Mouse (Mus musculus): Measurements from ENCODE around the gene Larp4b. TPM values are rescaled to one million over a fixed set of nuclear protein-coding genes. Genes with fewer than 3 reads are reported as not detected.

Gene Larp4b
- polyA plus RNA-seq, 1 experiment from 2014 or later = 38.3 TPM

DNA sequence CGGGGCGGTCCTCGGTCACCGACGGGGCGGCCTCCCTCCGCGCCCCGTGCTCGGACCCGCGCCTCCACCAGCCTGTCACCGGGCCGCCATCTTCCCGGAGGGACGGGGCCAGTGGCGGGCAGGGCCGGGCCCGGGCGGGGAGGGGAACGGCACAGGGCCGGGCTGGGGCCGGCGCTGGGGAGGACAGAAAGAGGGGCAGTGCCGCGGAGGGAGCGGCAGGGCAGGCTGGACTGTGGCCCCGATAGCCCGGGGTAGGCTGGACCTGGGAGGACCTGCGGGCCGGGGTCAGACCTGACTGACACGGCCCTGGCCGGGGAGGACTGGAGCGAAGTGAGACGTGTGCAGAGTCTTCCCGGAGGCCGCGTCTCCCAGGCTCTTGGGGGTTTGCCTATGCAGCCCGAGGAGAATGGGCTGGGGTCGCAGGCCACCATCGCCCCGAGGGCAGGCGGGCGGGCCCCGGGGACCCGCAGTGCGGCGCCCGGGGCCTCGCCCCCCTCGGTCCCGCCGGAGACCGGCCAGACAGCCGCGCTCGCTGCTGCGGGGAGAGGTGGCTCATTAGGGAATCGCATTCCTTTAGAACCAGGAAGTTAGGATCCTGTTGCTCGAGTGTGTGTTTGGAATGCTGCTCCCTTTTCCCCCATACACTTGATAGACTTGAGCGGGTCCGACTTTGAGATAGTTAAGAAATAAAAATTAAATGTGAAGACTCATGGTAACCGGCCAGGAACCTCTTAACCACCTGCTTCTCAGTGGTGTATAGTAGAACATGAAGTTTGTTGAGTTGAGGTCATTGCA is 702 bp downstream of the Larp4b start:
- Histone ChIP-seq H3K27ac (peak overlapping the region; percentile 96), H3K4me3 (replicated peaks) (peak overlapping the region; percentile 96), H3K9ac (peak overlapping the region; percentile 97), H3K27me3 (replicated peaks) (no peaks in the 10 kb centered on the region), H3K36me3 (no peaks in the 10 kb centered on the region), H3K4me1 (replicated peaks) (0 out of 2 replicates have a peak, but pooled peaks cover 5% of the 10 kb centered on the region), H3K4me2 (replicated peaks) (peak overlapping the region; percentile 63), H3K9me3 (no peaks in the 10 kb centered on the region)
- ATAC-seq = peak; percentile 78
- 1% methylated on average over 62 of the region's 63 CpGs for WGBS

DNA sequence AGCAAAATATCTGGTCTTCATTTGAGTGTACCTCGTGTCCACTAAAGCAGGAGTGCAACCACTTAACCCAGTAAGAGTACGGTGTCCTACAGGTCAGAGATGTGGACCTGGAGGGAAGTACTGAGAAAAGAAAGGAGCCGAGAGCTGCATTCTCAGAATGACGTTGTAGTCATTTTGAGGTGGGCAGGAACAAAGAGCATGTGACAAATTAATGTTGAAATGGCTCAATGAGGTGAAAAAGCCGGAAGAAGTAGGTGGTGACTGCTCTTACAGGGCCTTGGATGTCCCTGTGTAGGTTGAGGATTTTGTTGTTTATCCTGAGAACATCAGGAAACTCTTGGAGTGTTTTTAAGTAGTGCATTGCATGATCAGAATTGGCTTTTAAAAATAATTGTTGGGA is 5.6 kb downstream of the Larp4b start:
- H3K9ac ChIP-seq = no peak overlapping the region
- 0 out of 2 replicates have a peak, but pooled peaks cover 5% of the 10 kb centered on the region for H3K4me1 ChIP-seq (replicated peaks)
- H3K36me3 ChIP-seq = no peaks in the 10 kb centered on the region
- H3K27me3 ChIP-seq (replicated peaks) = no peaks in the 10 kb centered on the region
- WGBS = 78% methylated on average over 5 of the region's 5 CpGs
- no peak overlapping the region for H3K4me2 ChIP-seq (replicated peaks)
- no peaks in the 10 kb centered on the region for H3K9me3 ChIP-seq
- H3K27ac ChIP-seq = no peak overlapping the region
- H3K4me3 ChIP-seq (replicated peaks) = no peak overlapping the region
- no peak for ATAC-seq

DNA sequence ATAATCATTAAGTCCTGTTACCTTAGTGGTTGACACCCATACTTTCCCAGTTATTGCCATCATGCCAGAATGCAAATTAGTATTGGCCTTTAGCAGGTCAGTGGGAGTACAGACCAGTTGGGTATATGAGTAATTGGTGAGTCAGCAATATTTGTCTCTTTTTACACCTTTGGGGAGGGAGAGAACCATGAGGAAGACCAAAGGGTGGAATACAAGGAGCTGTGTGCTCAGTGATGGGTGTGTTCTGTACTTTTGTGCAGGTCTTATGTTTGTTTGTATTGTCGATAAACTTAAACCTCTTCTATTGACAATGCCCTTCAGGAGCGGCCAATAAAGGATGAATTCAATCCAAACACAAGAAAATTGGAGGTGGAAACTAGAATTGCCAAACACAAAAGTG is 6.8 kb downstream of the Larp4b start:
- Histone ChIP-seq H3K4me3 (replicated peaks) (no peak overlapping the region), H3K27me3 (replicated peaks) (no peaks in the 10 kb centered on the region), H3K36me3 (no peaks in the 10 kb centered on the region), H3K4me1 (replicated peaks) (peaks cover 5% of the 10 kb centered on the region; the same call in 1 of the 2 replicates), H3K9me3 (no peaks in the 10 kb centered on the region), H3K9ac (no peak overlapping the region), H3K4me2 (replicated peaks) (no peak overlapping the region), H3K27ac (no peak overlapping the region)
- 73% methylated on average over 2 of the region's 2 CpGs for WGBS
- ATAC-seq = 0 out of 2 replicates have a peak, but pooled peaks have one; percentile 27

DNA sequence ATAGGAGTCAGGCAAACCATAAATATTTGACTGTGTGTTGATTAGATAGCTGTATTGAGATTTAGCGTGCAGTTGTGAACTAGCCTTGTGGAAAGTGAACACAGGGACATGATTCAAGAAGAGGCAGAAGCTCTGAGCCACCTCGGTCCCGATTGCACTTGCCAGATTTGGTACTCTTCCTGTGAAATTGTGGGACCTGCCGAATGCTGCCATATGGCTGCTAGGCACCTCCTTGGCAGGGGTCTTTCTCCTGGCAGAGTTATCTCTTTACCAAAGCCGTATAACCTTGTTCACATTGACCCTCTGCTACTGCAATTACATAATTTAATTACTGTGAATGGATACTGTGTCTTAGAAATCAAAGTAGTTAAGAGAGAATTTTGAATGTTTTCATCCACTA is 12.6 kb downstream of the Larp4b start:
- no peak overlapping the region for H3K27ac ChIP-seq
- no peak overlapping the region for H3K4me2 ChIP-seq (replicated peaks)
- no peaks in the 10 kb centered on the region for H3K9me3 ChIP-seq
- no peak for ATAC-seq
- H3K9ac ChIP-seq = no peak overlapping the region
- no peaks in the 10 kb centered on the region; the same call in 1 of the 2 replicates for H3K4me1 ChIP-seq (replicated peaks)
- no peaks in the 10 kb centered on the region for H3K27me3 ChIP-seq (replicated peaks)
- no peaks in the 10 kb centered on the region for H3K36me3 ChIP-seq
- no peak overlapping the region for H3K4me3 ChIP-seq (replicated peaks)
- 66% methylated on average over 5 of the region's 5 CpGs for WGBS

DNA sequence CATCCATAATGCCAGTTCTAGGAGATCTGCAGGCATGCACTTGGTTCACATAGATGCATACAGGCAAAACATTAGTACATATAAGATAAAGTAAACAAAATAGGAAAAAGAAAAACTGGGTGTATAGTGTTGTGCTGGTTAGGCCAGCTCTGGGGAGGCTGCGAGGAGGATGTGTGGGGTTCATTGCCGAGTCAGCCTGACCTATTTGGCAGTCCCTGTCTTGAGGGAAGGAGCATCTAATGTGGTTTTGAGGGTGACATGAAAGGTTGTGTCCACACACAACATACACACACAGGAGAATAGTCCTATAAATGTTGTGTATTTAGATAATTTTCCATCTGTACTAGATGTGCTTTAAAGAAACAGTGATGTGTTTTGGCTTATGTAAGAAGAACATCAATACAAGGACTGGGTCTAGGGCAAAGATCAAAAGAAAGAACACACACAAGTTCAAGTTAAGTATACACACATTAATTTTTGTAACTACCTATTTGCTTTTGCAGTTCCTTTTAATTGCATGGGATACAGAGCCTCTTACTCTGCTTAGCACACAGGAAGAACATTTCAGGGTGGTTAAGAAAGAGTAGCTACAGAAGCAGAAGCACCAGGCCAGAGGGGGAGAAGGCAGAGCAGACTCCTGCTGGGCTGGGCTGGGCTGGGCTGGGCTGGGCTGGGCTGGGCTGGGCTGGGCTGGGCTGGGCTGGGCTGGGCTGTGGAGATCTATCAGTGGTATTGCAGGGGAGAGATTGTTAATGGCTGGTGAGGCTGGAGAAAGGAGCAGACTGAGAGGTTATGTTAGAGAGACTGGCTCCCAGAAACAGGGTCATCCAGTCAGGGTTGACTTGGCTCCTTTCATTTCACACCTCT is 13.5 kb downstream of the Larp4b start:
- ATAC-seq = peak; percentile 89
- no peak overlapping the region for H3K4me3 ChIP-seq (replicated peaks)
- 75% methylated on average over 2 of the region's 2 CpGs for WGBS
- no peak overlapping the region for H3K27ac ChIP-seq
- no peaks in the 10 kb centered on the region; the same call in 1 of the 2 replicates for H3K4me1 ChIP-seq (replicated peaks)
- no peaks in the 10 kb centered on the region for H3K9me3 ChIP-seq
- no peaks in the 10 kb centered on the region for H3K36me3 ChIP-seq
- H3K27me3 ChIP-seq (replicated peaks) = no peaks in the 10 kb centered on the region
- no peak overlapping the region for H3K4me2 ChIP-seq (replicated peaks)
- no peak overlapping the region for H3K9ac ChIP-seq

DNA sequence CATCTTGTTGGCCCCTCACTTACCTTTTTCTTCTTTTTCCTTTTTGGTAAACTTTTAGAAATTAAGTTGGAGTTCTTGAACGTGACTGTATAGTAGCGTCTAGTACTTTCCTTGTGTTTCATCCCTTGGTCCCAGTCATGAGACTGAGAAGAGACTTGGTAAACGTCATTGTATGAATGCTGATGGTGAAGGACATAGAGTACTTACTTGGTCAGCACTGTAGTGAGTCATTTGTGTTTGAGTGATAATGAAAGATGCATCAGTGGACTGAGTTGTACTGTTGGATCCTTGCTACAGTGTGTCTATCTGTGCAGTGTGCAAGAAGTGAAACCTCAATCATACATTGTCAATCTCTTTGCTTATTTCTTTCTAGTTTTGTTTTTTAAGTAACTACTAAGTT is 20.1 kb downstream of the Larp4b start:
- Histone ChIP-seq H3K4me2 (replicated peaks) (no peak overlapping the region), H3K9me3 (no peaks in the 10 kb centered on the region), H3K27ac (no peak overlapping the region), H3K36me3 (0 out of 2 replicates have a peak, but pooled peaks cover 5% of the 10 kb centered on the region), H3K4me1 (replicated peaks) (no peaks in the 10 kb centered on the region), H3K4me3 (replicated peaks) (no peak overlapping the region), H3K27me3 (replicated peaks) (no peaks in the 10 kb centered on the region), H3K9ac (no peak overlapping the region)
- ATAC-seq = no peak
- 95% methylated on average over 3 of the region's 3 CpGs for WGBS

DNA sequence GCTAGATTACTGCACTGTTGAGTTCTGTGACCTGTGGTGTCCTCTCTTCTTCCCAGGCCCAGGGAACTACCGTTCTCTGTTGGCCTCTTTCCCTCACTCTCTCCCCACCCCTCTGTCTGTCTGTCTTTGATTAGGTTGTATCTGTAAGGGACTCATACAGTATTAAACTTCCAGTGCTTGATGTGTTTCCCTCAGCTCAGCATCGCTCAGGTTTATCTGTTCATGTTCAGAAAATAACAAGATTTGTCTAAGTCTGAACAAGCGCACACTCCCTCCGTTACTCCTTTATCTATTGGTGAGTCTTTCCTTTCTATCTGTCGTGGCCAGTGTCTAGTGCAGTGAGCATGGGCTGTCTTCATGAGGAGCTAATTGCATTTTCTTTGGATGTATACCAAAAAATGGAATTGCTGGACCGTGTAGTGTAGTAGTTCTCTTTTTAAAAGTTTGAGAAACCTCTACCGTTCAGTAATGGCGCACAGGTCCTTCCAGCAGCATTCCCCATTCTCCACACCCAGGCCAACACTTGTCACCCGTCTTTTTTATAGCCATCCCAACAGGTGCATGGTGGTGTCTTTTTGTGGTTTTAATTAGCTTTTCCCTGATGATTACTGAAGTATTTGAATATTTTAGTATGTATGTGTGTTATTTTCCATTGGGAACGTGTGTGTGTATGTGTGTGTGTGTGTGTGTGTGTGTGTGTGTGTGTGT is 27.3 kb downstream of the Larp4b start:
- Histone ChIP-seq H3K9ac (no peak overlapping the region), H3K36me3 (0 out of 2 replicates have a peak, but pooled peaks cover 9% of the 10 kb centered on the region), H3K4me1 (replicated peaks) (no peaks in the 10 kb centered on the region), H3K4me2 (replicated peaks) (no peak overlapping the region), H3K27ac (no peak overlapping the region), H3K4me3 (replicated peaks) (no peak overlapping the region), H3K27me3 (replicated peaks) (no peaks in the 10 kb centered on the region), H3K9me3 (no peaks in the 10 kb centered on the region)
- 88% methylated on average over 10 of the region's 10 CpGs for WGBS
- no peak for ATAC-seq

DNA sequence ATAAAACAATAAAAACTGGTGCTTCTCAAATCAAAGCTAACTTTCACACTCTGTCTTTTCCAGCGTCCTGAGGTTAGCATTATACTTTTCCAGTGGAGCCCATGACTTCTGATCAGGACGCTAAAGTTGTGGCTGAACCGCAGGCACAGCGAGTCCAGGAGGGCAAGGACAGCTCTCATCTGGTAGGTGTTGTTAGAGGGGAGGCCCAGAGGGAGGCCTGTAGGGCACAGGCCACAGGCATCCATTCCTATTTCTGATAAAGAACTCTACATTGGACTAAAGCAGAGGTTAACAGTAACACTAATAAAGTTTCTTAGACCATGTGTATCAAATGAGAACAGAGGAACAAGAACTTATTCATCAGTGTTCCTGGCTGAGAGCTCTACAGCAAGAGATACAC is 28.4 kb downstream of the Larp4b start:
- Histone ChIP-seq H3K9me3 (no peaks in the 10 kb centered on the region), H3K36me3 (0 out of 2 replicates have a peak, but pooled peaks cover 9% of the 10 kb centered on the region), H3K9ac (no peak overlapping the region), H3K4me3 (replicated peaks) (no peak overlapping the region), H3K4me1 (replicated peaks) (no peaks in the 10 kb centered on the region), H3K27ac (no peak overlapping the region), H3K27me3 (replicated peaks) (no peaks in the 10 kb centered on the region), H3K4me2 (replicated peaks) (no peak overlapping the region)
- ATAC-seq = no peak
- 91% methylated on average over 4 of the region's 4 CpGs for WGBS

DNA sequence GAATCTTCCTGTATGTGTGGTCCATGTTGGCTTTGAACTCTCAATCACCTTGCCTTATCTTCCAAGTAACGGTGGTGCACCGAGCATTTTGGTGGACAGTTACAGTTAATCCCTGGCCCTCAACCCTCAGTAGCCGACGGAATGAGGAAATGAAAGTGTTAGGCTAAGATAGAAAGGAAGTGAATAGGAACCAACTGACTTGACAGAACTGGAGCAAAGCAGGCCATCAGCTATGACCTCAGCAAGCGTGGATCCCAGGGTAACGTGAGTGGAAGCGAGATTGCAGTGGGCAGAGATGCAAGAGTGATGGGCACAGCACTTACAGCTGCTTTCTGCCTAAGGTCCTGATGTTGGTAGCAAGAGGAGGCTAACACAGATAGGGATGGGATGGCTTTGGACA is 31.5 kb downstream of the Larp4b start:
- no peaks in the 10 kb centered on the region for H3K27me3 ChIP-seq (replicated peaks)
- 84% methylated on average over 7 of the region's 7 CpGs for WGBS
- H3K9me3 ChIP-seq = no peaks in the 10 kb centered on the region
- H3K36me3 ChIP-seq = peaks cover 10% of the 10 kb centered on the region; the same call in 1 of the 2 replicates
- ATAC-seq = no peak
- no peaks in the 10 kb centered on the region for H3K4me1 ChIP-seq (replicated peaks)
- H3K27ac ChIP-seq = no peak overlapping the region
- H3K4me3 ChIP-seq (replicated peaks) = no peak overlapping the region
- H3K4me2 ChIP-seq (replicated peaks) = no peak overlapping the region
- no peak overlapping the region for H3K9ac ChIP-seq

DNA sequence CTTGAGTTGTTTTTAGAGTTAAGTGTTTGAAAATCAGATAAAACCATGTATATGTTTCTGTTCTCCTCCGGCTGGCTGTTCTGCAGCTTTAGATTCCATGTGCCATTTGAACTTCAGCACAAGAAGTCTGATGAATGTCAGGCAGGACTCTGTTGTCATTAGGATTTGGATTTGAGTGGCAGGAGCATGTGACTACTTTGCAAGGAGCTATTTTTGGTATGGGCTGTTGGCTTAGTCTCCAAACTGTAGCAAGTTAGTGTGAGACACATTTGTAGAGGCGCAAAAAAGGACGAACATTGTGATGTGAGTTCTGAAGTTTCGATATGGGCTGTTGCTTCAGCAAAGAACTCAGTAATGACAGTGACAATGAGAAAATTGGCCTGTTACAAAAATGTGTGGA is 34.0 kb downstream of the Larp4b start:
- no peak for ATAC-seq
- peaks cover 10% of the 10 kb centered on the region; the same call in 1 of the 2 replicates for H3K36me3 ChIP-seq
- no peak overlapping the region for H3K4me2 ChIP-seq (replicated peaks)
- H3K9ac ChIP-seq = no peak overlapping the region
- no peak overlapping the region for H3K27ac ChIP-seq
- no peaks in the 10 kb centered on the region for H3K4me1 ChIP-seq (replicated peaks)
- 92% methylated on average over 4 of the region's 4 CpGs for WGBS
- H3K4me3 ChIP-seq (replicated peaks) = no peak overlapping the region
- H3K9me3 ChIP-seq = no peaks in the 10 kb centered on the region
- no peaks in the 10 kb centered on the region for H3K27me3 ChIP-seq (replicated peaks)

DNA sequence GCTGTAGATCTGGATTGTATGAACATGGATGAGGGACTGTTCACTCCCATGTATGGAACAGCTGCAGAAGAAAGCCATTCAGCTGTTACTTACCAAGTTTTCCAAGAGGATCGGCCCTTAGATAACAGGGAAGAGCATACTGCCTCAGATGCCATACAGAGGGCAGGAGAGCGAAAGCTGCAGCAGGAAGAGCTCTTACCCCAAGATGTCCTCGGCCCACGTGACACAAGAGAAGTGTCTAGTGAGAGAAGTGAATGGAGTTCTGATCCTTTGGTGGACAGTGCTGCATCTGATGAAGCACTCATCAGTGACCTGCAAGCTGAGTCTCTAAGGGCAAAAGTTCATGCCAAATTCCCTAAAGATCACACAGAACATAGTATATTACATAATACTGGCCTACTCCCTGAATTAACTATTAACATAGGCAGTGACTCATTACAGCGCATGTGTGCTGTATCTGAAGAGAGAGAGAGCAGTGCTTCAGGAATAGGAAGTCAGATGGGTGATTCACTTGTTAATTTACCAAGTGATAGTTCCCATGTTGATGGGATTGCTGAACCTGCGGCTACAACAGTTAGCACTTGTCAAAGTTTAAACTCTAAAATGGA is 35.1 kb downstream of the Larp4b start:
- no peaks in the 10 kb centered on the region for H3K4me1 ChIP-seq (replicated peaks)
- H3K4me3 ChIP-seq (replicated peaks) = no peak overlapping the region
- no peaks in the 10 kb centered on the region for H3K27me3 ChIP-seq (replicated peaks)
- no peak overlapping the region for H3K4me2 ChIP-seq (replicated peaks)
- H3K36me3 ChIP-seq = peaks cover 7% of the 10 kb centered on the region; the same call in 1 of the 2 replicates
- H3K9me3 ChIP-seq = no peaks in the 10 kb centered on the region
- 78% methylated on average over 6 of the region's 6 CpGs for WGBS
- peak; percentile 84 for ATAC-seq
- H3K9ac ChIP-seq = no peak overlapping the region
- H3K27ac ChIP-seq = no peak overlapping the region
